Mouse (Mus musculus): Measurements from ENCODE around the gene Pam. TPM values are rescaled to one million over a fixed set of nuclear protein-coding genes. Genes with fewer than 3 reads are reported as not detected.

Gene Pam
- total and polyA plus RNA-seq, 2 experiments = 11.8 to 30.5 TPM

DNA sequence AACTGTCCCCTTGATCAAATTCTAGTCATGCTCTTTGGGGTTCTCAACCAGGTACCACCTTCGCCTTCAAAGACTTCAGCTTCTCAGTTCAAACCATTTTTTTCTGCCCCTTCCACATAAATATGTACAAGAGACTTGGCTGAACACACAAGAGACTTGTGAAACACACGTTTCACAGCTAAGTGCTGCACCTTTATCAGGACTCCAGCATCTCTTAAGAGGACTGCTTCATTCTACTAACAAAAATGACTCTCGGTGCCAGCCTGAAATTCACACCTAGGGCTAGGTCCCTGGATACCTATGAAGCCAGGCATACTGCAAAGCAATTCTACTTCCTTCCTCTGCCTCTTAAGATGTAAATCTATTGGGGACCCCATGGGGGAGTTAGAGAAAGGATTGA, 148.3 kb downstream of the Pam start:
- 85% methylated on average over 3 of the region's 3 CpGs for WGBS
- H3K9ac ChIP-seq (ENCODE audit: low read depth, low read length) = no peak overlapping the region

GRCm38 (mm10) chr1:97943908-97944608, 151.4 kb downstream of the Pam start:
- H3K4me1 ChIP-seq (ENCODE audit: control insufficient read depth, insufficient read depth, low read length) = no peaks in the 10 kb centered on the region
- DNase-seq (ENCODE audit: extremely low read depth, low read depth, low spot score) = no peak
- H3K79me2 ChIP-seq (ENCODE audit: control insufficient read depth, insufficient read depth, low read length) = no peaks in the 10 kb centered on the region
- H3K27ac ChIP-seq (replicated peaks; ENCODE audit: insufficient read depth, low read depth, low read length) = no peak overlapping the region
- 82% methylated on average over 4 of the region's 4 CpGs for WGBS
- H3K9ac ChIP-seq (ENCODE audit: low read depth, low read length) = no peak overlapping the region
- H3K4me3 ChIP-seq (ENCODE audit: insufficient read depth, low read depth, low read length) = no peak overlapping the region
- TF ChIP-seq CTCF (IDR thresholded peaks at IDR 0.05; ENCODE audit: low read depth, low read length) (no peak), POLR2A (IDR thresholded peaks at IDR 0.05; ENCODE audit: extremely low read depth, insufficient read depth, low read length) (no peak)
- H3K36me3 ChIP-seq (ENCODE audit: control insufficient read depth, insufficient read depth, low read length) = no peaks in the 10 kb centered on the region
- H3K27me3 ChIP-seq (ENCODE audit: control insufficient read depth, insufficient read depth, low read length) = no peaks in the 10 kb centered on the region

More for the DNA sequence above, 148.3 kb downstream of the Pam start:
- TF ChIP-seq POLR2A (IDR thresholded peaks at IDR 0.05; ENCODE audit: extremely low read depth, insufficient read depth, low read length) (no peak), CTCF (IDR thresholded peaks at IDR 0.05; ENCODE audit: low read depth, low read length) (no peak)
- DNase-seq (ENCODE audit: extremely low read depth, low read depth, low spot score) = no peak
- no peaks in the 10 kb centered on the region for H3K36me3 ChIP-seq (ENCODE audit: control insufficient read depth, insufficient read depth, low read length)
- no peaks in the 10 kb centered on the region for H3K27me3 ChIP-seq (ENCODE audit: control insufficient read depth, insufficient read depth, low read length)
- H3K4me1 ChIP-seq (ENCODE audit: control insufficient read depth, insufficient read depth, low read length) = no peaks in the 10 kb centered on the region
- no peaks in the 10 kb centered on the region for H3K79me2 ChIP-seq (ENCODE audit: control insufficient read depth, insufficient read depth, low read length)
- H3K27ac ChIP-seq (replicated peaks; ENCODE audit: insufficient read depth, low read depth, low read length) = no peak overlapping the region
- H3K4me3 ChIP-seq (ENCODE audit: insufficient read depth, low read depth, low read length) = no peak overlapping the region

DNA sequence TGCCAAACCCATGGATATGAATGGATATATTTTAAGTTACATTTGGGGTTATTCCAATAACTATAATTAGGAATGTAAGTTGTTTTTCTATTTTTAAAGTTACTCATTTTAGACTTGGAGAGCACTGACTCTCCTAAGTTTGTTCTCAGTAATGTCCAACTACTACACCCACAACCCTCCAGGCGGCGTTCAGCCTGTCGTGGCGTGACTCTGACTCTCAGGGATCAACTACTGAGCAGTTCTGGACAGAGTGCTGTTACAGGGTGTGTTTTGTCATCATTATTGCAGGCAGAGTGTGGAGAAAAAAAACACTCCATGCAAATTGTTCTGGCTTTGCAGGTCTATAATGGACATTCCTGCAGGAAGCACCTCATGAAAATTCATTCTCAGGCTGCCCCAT, 152.0 kb downstream of the Pam start:
- Histone ChIP-seq H3K4me3 (ENCODE audit: insufficient read depth, low read depth, low read length) (no peak overlapping the region), H3K36me3 (ENCODE audit: control insufficient read depth, insufficient read depth, low read length) (no peaks in the 10 kb centered on the region), H3K79me2 (ENCODE audit: control insufficient read depth, insufficient read depth, low read length) (no peaks in the 10 kb centered on the region), H3K4me1 (ENCODE audit: control insufficient read depth, insufficient read depth, low read length) (no peaks in the 10 kb centered on the region), H3K9ac (ENCODE audit: low read depth, low read length) (no peak overlapping the region), H3K27ac (replicated peaks; ENCODE audit: insufficient read depth, low read depth, low read length) (no peak overlapping the region), H3K27me3 (ENCODE audit: control insufficient read depth, insufficient read depth, low read length) (no peaks in the 10 kb centered on the region)
- 84% methylated on average over 4 of the region's 4 CpGs for WGBS
- no peak for DNase-seq (ENCODE audit: extremely low read depth, low read depth, low spot score)
- no peak for TF ChIP-seq CTCF (IDR thresholded peaks at IDR 0.05; ENCODE audit: low read depth, low read length)
- no peak for TF ChIP-seq POLR2A (IDR thresholded peaks at IDR 0.05; ENCODE audit: extremely low read depth, insufficient read depth, low read length)

GRCm38 (mm10) chr1:97942966-97943365, 152.5 kb downstream of the Pam start:
- no peaks in the 10 kb centered on the region for H3K36me3 ChIP-seq (ENCODE audit: control insufficient read depth, insufficient read depth, low read length)
- no peaks in the 10 kb centered on the region for H3K79me2 ChIP-seq (ENCODE audit: control insufficient read depth, insufficient read depth, low read length)
- WGBS = 47% methylated on average over 2 of the region's 2 CpGs
- H3K4me1 ChIP-seq (ENCODE audit: control insufficient read depth, insufficient read depth, low read length) = no peaks in the 10 kb centered on the region
- no peaks in the 10 kb centered on the region for H3K27me3 ChIP-seq (ENCODE audit: control insufficient read depth, insufficient read depth, low read length)
- no peak overlapping the region for H3K4me3 ChIP-seq (ENCODE audit: insufficient read depth, low read depth, low read length)
- H3K27ac ChIP-seq (replicated peaks; ENCODE audit: insufficient read depth, low read depth, low read length) = no peak overlapping the region
- TF ChIP-seq POLR2A (IDR thresholded peaks at IDR 0.05; ENCODE audit: extremely low read depth, insufficient read depth, low read length) (no peak), CTCF (IDR thresholded peaks at IDR 0.05; ENCODE audit: low read depth, low read length) (no peak)
- no peak overlapping the region for H3K9ac ChIP-seq (ENCODE audit: low read depth, low read length)
- no peak for DNase-seq (ENCODE audit: extremely low read depth, low read depth, low spot score)

- H3K4me1 ChIP-seq (ENCODE audit: control insufficient read depth, insufficient read depth, low read length) = no peaks in the 10 kb centered on the region
- H3K9ac ChIP-seq (ENCODE audit: low read depth, low read length) = no peak overlapping the region
- no peak overlapping the region for H3K4me3 ChIP-seq (ENCODE audit: insufficient read depth, low read depth, low read length)
- TF ChIP-seq CTCF (IDR thresholded peaks at IDR 0.05; ENCODE audit: low read depth, low read length) = no peak
- 83% methylated on average over 3 of the region's 3 CpGs for WGBS
- DNase-seq (ENCODE audit: extremely low read depth, low read depth, low spot score) = no peak
- H3K27me3 ChIP-seq (ENCODE audit: control insufficient read depth, insufficient read depth, low read length) = no peaks in the 10 kb centered on the region
- H3K36me3 ChIP-seq (ENCODE audit: control insufficient read depth, insufficient read depth, low read length) = no peaks in the 10 kb centered on the region
- no peak overlapping the region for H3K27ac ChIP-seq (replicated peaks; ENCODE audit: insufficient read depth, low read depth, low read length)
- H3K79me2 ChIP-seq (ENCODE audit: control insufficient read depth, insufficient read depth, low read length) = no peaks in the 10 kb centered on the region
Observed at GRCm38 (mm10) chr1:97938586-97938985, 156.9 kb downstream of the Pam start.

- Histone ChIP-seq H3K27ac (replicated peaks; ENCODE audit: insufficient read depth, low read depth, low read length) (no peak overlapping the region), H3K27me3 (ENCODE audit: control insufficient read depth, insufficient read depth, low read length) (no peaks in the 10 kb centered on the region), H3K4me1 (ENCODE audit: control insufficient read depth, insufficient read depth, low read length) (no peaks in the 10 kb centered on the region), H3K4me3 (ENCODE audit: insufficient read depth, low read depth, low read length) (no peak overlapping the region), H3K36me3 (ENCODE audit: control insufficient read depth, insufficient read depth, low read length) (no peaks in the 10 kb centered on the region), H3K79me2 (ENCODE audit: control insufficient read depth, insufficient read depth, low read length) (no peaks in the 10 kb centered on the region), H3K9ac (ENCODE audit: low read depth, low read length) (no peak overlapping the region)
- WGBS = 68% methylated on average over 3 of the region's 3 CpGs
- no peak for DNase-seq (ENCODE audit: extremely low read depth, low read depth, low spot score)
- no peak for TF ChIP-seq POLR2A (IDR thresholded peaks at IDR 0.05; ENCODE audit: extremely low read depth, insufficient read depth, low read length)
- TF ChIP-seq CTCF (IDR thresholded peaks at IDR 0.05; ENCODE audit: low read depth, low read length) = no peak
Observed at GRCm38 (mm10) chr1:97938053-97938452, 157.4 kb downstream of the Pam start.
